Mouse (Mus musculus): Measurements from ENCODE around the gene Gdf10.

GRCm38 (mm10) chr14:33888387-33889035 lies 34.9 kb upstream of the Gdf10 start:
- TF ChIP-seq POLR2A (IDR thresholded peaks at IDR 0.05; ENCODE audit: low read depth, low read length) (no peak), CTCF (conservative IDR thresholded peaks at IDR 0.05; ENCODE audit: insufficient read depth, insufficient read length, low read depth, low read length) (no peak)
